Mouse (Mus musculus): ENCODE measurements around the gene Eif2s3x. TPM values are rescaled to one million over a fixed set of nuclear protein-coding genes. Genes with fewer than 3 reads are reported as not detected.

Gene Eif2s3x
- total RNA-seq (2017), result 69.7 and 81.2 TPM in 2 replicates

GRCm38 (mm10) chrX:94212597-94213321, at the start of gene Eif2s3x:
Gene Eif2s3x, minus strand, starts transcription at chrX:94212862.
- peak; percentile 89 for ATAC-seq (ENCODE audit: extremely low read depth, insufficient number of reproducible peaks, low FRiP score, poor library complexity, severe bottlenecking)

- ATAC-seq (ENCODE audit: extremely low read depth, insufficient number of reproducible peaks, low FRiP score, poor library complexity, severe bottlenecking), result no peak
Measured at GRCm38 (mm10) chrX:94235601-94236000, 22.9 kb upstream of the Eif2s3x start.

GRCm38 (mm10) chrX:94235190-94235555, 22.5 kb upstream of the Eif2s3x start:
- ATAC-seq (ENCODE audit: extremely low read depth, insufficient number of reproducible peaks, low FRiP score, poor library complexity, severe bottlenecking), result no peak

- peak; percentile 85 for ATAC-seq (ENCODE audit: extremely low read depth, insufficient number of reproducible peaks, low FRiP score, poor library complexity, severe bottlenecking)
Measured at GRCm38 (mm10) chrX:94234532-94235189, 22.0 kb upstream of the Eif2s3x start, which contains the start of gene Klhl15. Gene Klhl15, plus strand, starts transcription at chrX:94234599.

GRCm38 (mm10) chrX:94233936-94234531, 21.4 kb upstream of the Eif2s3x start:
- ATAC-seq (ENCODE audit: extremely low read depth, insufficient number of reproducible peaks, low FRiP score, poor library complexity, severe bottlenecking), result peak; percentile 42; the same call in 1 of the 2 replicates

GRCm38 (mm10) chrX:94233432-94233831, 20.8 kb upstream of the Eif2s3x start:
- no peak for ATAC-seq (ENCODE audit: extremely low read depth, insufficient number of reproducible peaks, low FRiP score, poor library complexity, severe bottlenecking)

GRCm38 (mm10) chrX:94213384-94213783, 722 bp upstream of the Eif2s3x start:
- ATAC-seq (ENCODE audit: extremely low read depth, insufficient number of reproducible peaks, low FRiP score, poor library complexity, severe bottlenecking), result no peak

- no peak for ATAC-seq (ENCODE audit: extremely low read depth, insufficient number of reproducible peaks, low FRiP score, poor library complexity, severe bottlenecking)
Measured at GRCm38 (mm10) chrX:94212264-94212596, 432 bp downstream of the Eif2s3x start.

GRCm38 (mm10) chrX:94197789-94198188, 14.9 kb downstream of the Eif2s3x start:
- ATAC-seq (ENCODE audit: extremely low read depth, insufficient number of reproducible peaks, low FRiP score, poor library complexity, severe bottlenecking), result no peak

- ATAC-seq (ENCODE audit: extremely low read depth, insufficient number of reproducible peaks, low FRiP score, poor library complexity, severe bottlenecking), result 0 out of 2 replicates have a peak, but pooled peaks have one; percentile 58
Measured at GRCm38 (mm10) chrX:94193901-94194300, 18.8 kb downstream of the Eif2s3x start.

- ATAC-seq (ENCODE audit: extremely low read depth, insufficient number of reproducible peaks, low FRiP score, poor library complexity, severe bottlenecking), result no peak
Measured at GRCm38 (mm10) chrX:94185156-94185555, 27.5 kb downstream of the Eif2s3x start.

GRCm38 (mm10) chrX:94183814-94184213, 28.8 kb downstream of the Eif2s3x start:
- ATAC-seq (ENCODE audit: extremely low read depth, insufficient number of reproducible peaks, low FRiP score, poor library complexity, severe bottlenecking), result no peak

- ATAC-seq (ENCODE audit: extremely low read depth, insufficient number of reproducible peaks, low FRiP score, poor library complexity, severe bottlenecking), result peak; percentile 99
Measured at GRCm38 (mm10) chrX:94177715-94178340, 34.8 kb downstream of the Eif2s3x start.

- no peak for ATAC-seq (ENCODE audit: extremely low read depth, insufficient number of reproducible peaks, low FRiP score, poor library complexity, severe bottlenecking)
Measured at GRCm38 (mm10) chrX:94169348-94169747, 43.3 kb downstream of the Eif2s3x start.

- no peak for ATAC-seq (ENCODE audit: extremely low read depth, insufficient number of reproducible peaks, low FRiP score, poor library complexity, severe bottlenecking)
Measured at GRCm38 (mm10) chrX:94152251-94152830, 60.3 kb downstream of the Eif2s3x start.

- no peak for ATAC-seq (ENCODE audit: extremely low read depth, insufficient number of reproducible peaks, low FRiP score, poor library complexity, severe bottlenecking)
Measured at GRCm38 (mm10) chrX:94150471-94150870, 62.2 kb downstream of the Eif2s3x start.

GRCm38 (mm10) chrX:94142004-94142771, 70.5 kb downstream of the Eif2s3x start:
- ATAC-seq (ENCODE audit: extremely low read depth, insufficient number of reproducible peaks, low FRiP score, poor library complexity, severe bottlenecking), result no peak

GRCm38 (mm10) chrX:94140080-94140479, 72.6 kb downstream of the Eif2s3x start:
- ATAC-seq (ENCODE audit: extremely low read depth, insufficient number of reproducible peaks, low FRiP score, poor library complexity, severe bottlenecking), result peak; percentile 16; the same call in 1 of the 2 replicates
